Mouse (Mus musculus): Measurements from ENCODE around the gene Jak2. TPM values are rescaled to one million over a fixed set of nuclear protein-coding genes. Genes with fewer than 3 reads are reported as not detected.

The Jak2 gene
- polyA plus RNA-seq, 1 experiment = 14.5 TPM

DNA sequence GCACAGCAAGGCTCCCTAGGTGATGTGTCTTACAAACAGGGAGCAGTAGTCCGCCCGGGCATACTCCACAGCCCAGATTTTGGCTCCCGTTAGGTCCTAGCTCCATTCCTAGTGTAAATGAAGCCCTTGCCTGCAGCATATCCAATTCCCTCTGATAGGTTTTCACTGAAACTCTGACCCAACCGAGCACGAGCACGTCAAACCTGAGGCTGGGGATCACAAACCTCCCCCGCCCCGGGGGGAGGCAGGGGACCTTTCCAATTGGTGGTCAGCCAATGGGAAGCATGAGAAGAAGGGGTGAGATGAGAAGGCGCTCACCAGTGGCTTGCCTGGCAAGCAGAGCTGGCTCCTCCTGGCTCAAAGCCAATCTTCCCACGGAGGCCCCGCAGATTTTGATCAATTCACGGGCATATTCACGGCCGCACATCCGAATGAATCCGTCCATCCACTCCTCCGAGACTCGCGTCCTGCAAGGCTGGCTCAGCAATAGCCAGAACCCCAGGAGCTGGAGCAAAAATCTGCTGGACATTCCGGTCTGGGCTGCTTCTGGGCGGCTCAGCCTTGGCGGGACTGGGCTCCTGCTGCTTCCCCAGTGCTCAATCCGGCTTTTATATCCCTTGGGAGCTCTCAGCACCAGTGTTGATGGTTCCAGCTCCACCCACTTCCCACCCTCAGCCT is 82.6 kb downstream of the Jak2 start, which contains the start of gene Rln1:
TSS of gene Rln1 (minus strand) at position 603 of the 678 bp plus-strand sequence.
- Histone ChIP-seq H3K4me3 (ENCODE audit: low read depth, low read length) (peak within 1 kb of the TSS; percentile 46), H3K27ac (ENCODE audit: insufficient read depth, low read depth, low read length) (no peak within 1 kb of the TSS), H3K27me3 (ENCODE audit: control insufficient read depth, insufficient read depth, low read length) (peaks cover 11% of the 10 kb centered on the region), H3K36me3 (ENCODE audit: control insufficient read depth, insufficient read depth, low read length) (no peaks in the 10 kb centered on the region), H3K4me1 (ENCODE audit: control insufficient read depth, insufficient read depth, insufficient read length, low read length) (peaks cover 2% of the 10 kb centered on the region; the same call in 1 of the 2 replicates)
- no peak for TF ChIP-seq POLR2A (IDR thresholded peaks at IDR 0.05; ENCODE audit: low read depth, low read length)
- TF ChIP-seq CTCF (IDR thresholded peaks at IDR 0.05; ENCODE audit: extremely low read depth, insufficient read length, insufficient replicate concordance, low read depth, low read length) = no peak
- WGBS = 6% methylated on average over 23 of the region's 23 CpGs

GRCm38 (mm10) chr19:29336624-29337023 is 85.0 kb downstream of the Jak2 start:
- WGBS = 83% methylated on average over 2 of the region's 2 CpGs
- no peak overlapping the region for H3K4me3 ChIP-seq (ENCODE audit: low read depth, low read length)
- H3K27ac ChIP-seq (ENCODE audit: insufficient read depth, low read depth, low read length) = no peak overlapping the region
- peaks cover 2% of the 10 kb centered on the region; the same call in 1 of the 2 replicates for H3K4me1 ChIP-seq (ENCODE audit: control insufficient read depth, insufficient read depth, insufficient read length, low read length)
- peaks cover 11% of the 10 kb centered on the region for H3K27me3 ChIP-seq (ENCODE audit: control insufficient read depth, insufficient read depth, low read length)
- no peaks in the 10 kb centered on the region for H3K36me3 ChIP-seq (ENCODE audit: control insufficient read depth, insufficient read depth, low read length)
- TF ChIP-seq POLR2A (IDR thresholded peaks at IDR 0.05; ENCODE audit: low read depth, low read length) = no peak
- 0 out of 2 replicates have a peak, but pooled peaks have one; percentile 11 for TF ChIP-seq CTCF (IDR thresholded peaks at IDR 0.05; ENCODE audit: extremely low read depth, insufficient read length, insufficient replicate concordance, low read depth, low read length)

DNA sequence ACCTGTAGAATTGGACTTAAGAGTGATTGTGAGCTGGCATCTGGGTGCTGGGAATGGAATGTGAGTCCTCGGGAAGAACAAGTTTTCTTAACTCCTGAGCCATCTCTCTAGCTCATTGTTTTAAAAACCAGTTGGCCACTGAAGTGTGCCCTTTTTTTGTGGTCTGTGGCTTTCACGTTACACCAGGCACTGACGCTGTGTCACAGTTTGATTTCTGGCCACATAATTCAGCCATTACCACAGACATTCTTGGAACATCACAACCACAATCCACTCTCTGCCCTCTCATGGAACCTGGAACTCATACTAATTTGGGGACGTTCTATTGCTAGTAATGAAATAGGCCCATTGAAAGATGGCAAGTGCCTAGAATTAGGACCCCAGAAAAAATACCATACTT is 89.4 kb downstream of the Jak2 start:
- Histone ChIP-seq H3K4me1 (ENCODE audit: control insufficient read depth, insufficient read depth, insufficient read length, low read length) (no peaks in the 10 kb centered on the region), H3K27ac (ENCODE audit: insufficient read depth, low read depth, low read length) (no peak overlapping the region), H3K4me3 (ENCODE audit: low read depth, low read length) (no peak overlapping the region), H3K27me3 (ENCODE audit: control insufficient read depth, insufficient read depth, low read length) (peaks cover 2% of the 10 kb centered on the region; the same call in 1 of the 2 replicates), H3K36me3 (ENCODE audit: control insufficient read depth, insufficient read depth, low read length) (no peaks in the 10 kb centered on the region)
- TF ChIP-seq POLR2A (IDR thresholded peaks at IDR 0.05; ENCODE audit: low read depth, low read length) = no peak
- no peak for TF ChIP-seq CTCF (IDR thresholded peaks at IDR 0.05; ENCODE audit: extremely low read depth, insufficient read length, insufficient replicate concordance, low read depth, low read length)
- WGBS = 76% methylated on average over 4 of the region's 4 CpGs

- no peak overlapping the region for H3K27ac ChIP-seq (ENCODE audit: insufficient read depth, low read depth, low read length)
- WGBS = 78% methylated on average over 6 of the region's 6 CpGs
- no peak for TF ChIP-seq CTCF (IDR thresholded peaks at IDR 0.05; ENCODE audit: extremely low read depth, insufficient read length, insufficient replicate concordance, low read depth, low read length)
- no peak for TF ChIP-seq POLR2A (IDR thresholded peaks at IDR 0.05; ENCODE audit: low read depth, low read length)
These were observed 90.7 kb downstream of the Jak2 start for GRCm38 (mm10) chr19:29342281-29342680.

DNA sequence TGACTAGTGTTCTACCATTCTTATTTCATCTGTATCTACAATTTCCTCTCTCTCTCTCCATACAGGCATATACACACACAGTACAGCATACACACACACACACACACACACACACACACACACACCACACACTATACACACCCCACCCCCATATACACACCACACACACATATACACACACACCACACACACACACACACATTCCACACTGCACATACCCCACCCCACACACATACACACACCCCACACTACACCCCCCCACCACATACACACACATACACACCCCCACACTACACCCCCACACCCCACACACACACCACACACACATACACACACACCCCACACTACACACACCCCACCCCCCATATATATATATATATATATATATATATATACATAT is 93.2 kb downstream of the Jak2 start:
- Histone ChIP-seq H3K27me3 (ENCODE audit: control insufficient read depth, insufficient read depth, low read length) (no peaks in the 10 kb centered on the region), H3K4me1 (ENCODE audit: control insufficient read depth, insufficient read depth, insufficient read length, low read length) (no peaks in the 10 kb centered on the region), H3K36me3 (ENCODE audit: control insufficient read depth, insufficient read depth, low read length) (peaks cover 7% of the 10 kb centered on the region), H3K27ac (ENCODE audit: insufficient read depth, low read depth, low read length) (no peak overlapping the region), H3K4me3 (ENCODE audit: low read depth, low read length) (no peak overlapping the region)
- TF ChIP-seq POLR2A (IDR thresholded peaks at IDR 0.05; ENCODE audit: low read depth, low read length) = no peak
- no peak for TF ChIP-seq CTCF (IDR thresholded peaks at IDR 0.05; ENCODE audit: extremely low read depth, insufficient read length, insufficient replicate concordance, low read depth, low read length)

More at GRCm38 (mm10) chr19:29342281-29342680, 90.7 kb downstream of the Jak2 start:
- Histone ChIP-seq H3K27me3 (ENCODE audit: control insufficient read depth, insufficient read depth, low read length) (no peaks in the 10 kb centered on the region), H3K4me1 (ENCODE audit: control insufficient read depth, insufficient read depth, insufficient read length, low read length) (no peaks in the 10 kb centered on the region), H3K36me3 (ENCODE audit: control insufficient read depth, insufficient read depth, low read length) (no peaks in the 10 kb centered on the region), H3K4me3 (ENCODE audit: low read depth, low read length) (no peak overlapping the region)

- WGBS = 79% methylated on average over 6 of the region's 6 CpGs
- no peak overlapping the region for H3K27ac ChIP-seq (ENCODE audit: insufficient read depth, low read depth, low read length)
- no peaks in the 10 kb centered on the region for H3K27me3 ChIP-seq (ENCODE audit: control insufficient read depth, insufficient read depth, low read length)
- no peak overlapping the region for H3K4me3 ChIP-seq (ENCODE audit: low read depth, low read length)
- TF ChIP-seq CTCF (IDR thresholded peaks at IDR 0.05; ENCODE audit: extremely low read depth, insufficient read length, insufficient replicate concordance, low read depth, low read length) (no peak), POLR2A (IDR thresholded peaks at IDR 0.05; ENCODE audit: low read depth, low read length) (no peak)
- no peaks in the 10 kb centered on the region for H3K4me1 ChIP-seq (ENCODE audit: control insufficient read depth, insufficient read depth, insufficient read length, low read length)
- H3K36me3 ChIP-seq (ENCODE audit: control insufficient read depth, insufficient read depth, low read length) = peaks cover 11% of the 10 kb centered on the region
These were observed 94.0 kb downstream of the Jak2 start for GRCm38 (mm10) chr19:29345636-29346035.

- 77% methylated on average over 5 of the region's 5 CpGs for WGBS
- Histone ChIP-seq H3K4me3 (ENCODE audit: low read depth, low read length) (no peak overlapping the region), H3K4me1 (ENCODE audit: control insufficient read depth, insufficient read depth, insufficient read length, low read length) (no peaks in the 10 kb centered on the region), H3K27ac (ENCODE audit: insufficient read depth, low read depth, low read length) (no peak overlapping the region), H3K27me3 (ENCODE audit: control insufficient read depth, insufficient read depth, low read length) (no peaks in the 10 kb centered on the region), H3K36me3 (ENCODE audit: control insufficient read depth, insufficient read depth, low read length) (peaks cover 19% of the 10 kb centered on the region)
- TF ChIP-seq POLR2A (IDR thresholded peaks at IDR 0.05; ENCODE audit: low read depth, low read length) = no peak
These were observed 99.4 kb downstream of the Jak2 start for GRCm38 (mm10) chr19:29350991-29351390.
